Mouse (Mus musculus) C2C12 (cell line): ENCODE data around the gene Trp53i11.

Experiments used
- CEBPB ChIP-seq: IDR thresholded peaks from one replicate; pipeline ENCODE4 v1.6.1; 2011; ENCODE audit warnings: low read depth, mild to moderate bottlenecking, control low read depth, moderate library complexity
- CTCF ChIP-seq: IDR thresholded peaks from one replicate; pipeline ENCODE4 v1.5.1; 2011; ENCODE audit not compliant: control insufficient read depth, insufficient read depth, insufficient read length

- TF ChIP-seq CTCF (no peak), CEBPB (no peak)
Measured at GRCm38 (mm10) chr2:93180077-93180844, 7.1 kb upstream of the Trp53i11 start.
